Mouse (Mus musculus): ENCODE measurements at regions not wholly inside any gene's neighbourhood (a gene's known extent, or its start where the extent isn't known, plus 50 kb on each side); places are given as distances from the start of the nearest gene placed in this dataset.

GRCm38 (mm10) chr1:39078584-39079315, 93.3 kb downstream of the Pdcl3 start:
- TF ChIP-seq EP300 (IDR thresholded peaks at IDR 0.05) (no peak), CTCF (IDR thresholded peaks at IDR 0.05) (no peak)

Data from lung, postnatal 0 days (tissue).